Mouse (Mus musculus) adrenal gland, postnatal 25 days (tissue): ENCODE measurements around the gene Vmn1r2. TPM values are rescaled to one million over a fixed set of nuclear protein-coding genes. Genes with fewer than 3 reads are reported as not detected.
A peak's percentile ranks its signal among the peaks of the same experiment; 100 is the strongest.
"Not testable (repeated sequence)": the region's sequence is repeated elsewhere in the genome, so short reads cannot be mapped to it uniquely, and the experiment has no call there.

Source experiments
- DNase-seq: peaks from one replicate; pipeline ENCODE4 v3.0.0; 2021; ENCODE audit warnings: mixed read lengths
- long read RNA-seq: library from polyadenylated mRNA; stranded (forward); transcript quantifications from one replicate; pipeline ENCODE4 v2.0.0, GENCODE M21; 2021
- total RNA-seq: library from RNA; stranded (reverse); gene quantifications from 2 replicates; pipeline ENCODE4 v1.2.3, GENCODE M21; 2021

Vmn1r2 gene
- 0.64 TPM in 1 of 2 replicates, not detected in the other for total RNA-seq
- long read RNA-seq: 0 reads

DNA sequence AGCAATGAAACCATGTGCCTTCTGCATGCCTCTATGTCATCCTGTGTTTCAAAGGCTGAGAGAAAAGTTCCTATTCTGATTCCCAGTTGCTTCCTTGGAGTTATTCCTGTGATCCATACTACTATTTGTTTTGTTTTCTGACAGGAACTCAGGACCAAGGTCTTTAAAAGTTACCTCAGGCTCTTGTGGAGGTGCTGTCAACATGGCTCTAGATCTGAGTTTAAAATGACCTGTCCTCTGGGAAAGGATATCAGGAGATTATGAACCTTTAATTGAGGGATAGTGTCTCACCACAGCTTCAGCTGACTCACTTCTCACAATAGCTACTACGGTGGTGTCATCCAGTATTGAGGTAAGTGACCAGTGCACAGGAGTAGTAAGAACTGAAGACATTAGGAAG, at the start of gene Vmn1r2:
TSS of gene Vmn1r2 (plus strand) at position 301 of the 400 bp plus-strand sequence.
- not testable (repeated sequence) for DNase-seq

DNA sequence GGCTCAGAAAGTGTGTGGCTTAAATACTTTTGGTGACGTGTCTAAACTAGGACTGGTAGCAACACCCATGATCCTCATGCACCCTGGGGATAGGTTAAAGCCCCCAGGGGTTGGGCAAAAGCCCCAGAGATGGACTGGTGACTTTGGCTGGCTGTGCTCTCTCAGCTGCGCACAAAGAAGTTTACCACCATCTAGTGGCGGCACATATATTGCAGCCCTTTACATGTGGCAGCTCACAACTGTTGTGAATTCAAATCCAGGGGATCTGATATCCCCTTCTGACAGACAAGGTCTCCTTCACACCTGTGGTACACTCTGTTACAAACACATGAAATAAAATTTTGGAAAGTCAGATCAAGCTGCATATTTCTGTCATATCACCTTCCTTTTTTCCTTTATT, 19.2 kb upstream of the Vmn1r2 start:
- DNase-seq: not testable (repeated sequence)

DNA sequence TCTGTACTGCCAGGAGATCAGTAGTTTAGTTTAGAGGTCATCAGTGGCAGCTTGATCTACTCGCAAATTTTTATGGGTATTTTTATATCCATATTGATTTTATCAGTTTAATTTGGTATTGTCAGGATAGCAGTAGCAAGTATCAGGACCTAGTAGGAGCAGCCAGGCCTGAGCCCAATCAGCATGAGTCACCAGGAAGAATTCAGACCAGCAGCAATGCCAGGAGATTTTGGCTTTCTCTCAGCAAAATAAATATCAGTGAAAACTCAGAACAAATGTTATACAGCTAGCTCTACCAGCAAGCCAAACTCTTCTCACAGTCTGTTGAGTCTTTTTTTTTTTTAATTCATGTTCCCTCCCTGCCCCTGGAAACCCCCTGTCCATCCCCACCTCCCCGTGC, 13.8 kb upstream of the Vmn1r2 start:
- not testable (repeated sequence) for DNase-seq

DNA sequence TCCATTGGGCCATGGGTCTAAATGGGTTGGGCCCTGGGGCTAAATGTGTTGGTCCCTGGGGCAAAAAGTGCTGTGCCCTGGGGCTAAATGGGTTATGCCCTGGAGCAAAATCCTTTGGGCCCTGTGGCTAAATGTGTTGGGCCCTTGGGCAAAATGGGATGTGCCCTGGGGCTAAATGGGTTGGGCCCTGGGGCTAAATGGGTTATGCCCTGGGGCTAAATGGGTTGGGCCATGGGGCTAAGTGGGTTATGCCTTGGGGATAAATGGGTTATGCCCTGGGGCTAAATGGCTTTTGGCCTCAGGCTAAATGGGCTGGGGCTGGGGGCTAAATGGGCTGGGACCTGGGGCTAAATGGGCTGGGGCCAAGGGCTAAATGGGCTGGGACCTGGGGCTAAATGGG, 2.7 kb upstream of the Vmn1r2 start:
- DNase-seq: not testable (repeated sequence)

DNA sequence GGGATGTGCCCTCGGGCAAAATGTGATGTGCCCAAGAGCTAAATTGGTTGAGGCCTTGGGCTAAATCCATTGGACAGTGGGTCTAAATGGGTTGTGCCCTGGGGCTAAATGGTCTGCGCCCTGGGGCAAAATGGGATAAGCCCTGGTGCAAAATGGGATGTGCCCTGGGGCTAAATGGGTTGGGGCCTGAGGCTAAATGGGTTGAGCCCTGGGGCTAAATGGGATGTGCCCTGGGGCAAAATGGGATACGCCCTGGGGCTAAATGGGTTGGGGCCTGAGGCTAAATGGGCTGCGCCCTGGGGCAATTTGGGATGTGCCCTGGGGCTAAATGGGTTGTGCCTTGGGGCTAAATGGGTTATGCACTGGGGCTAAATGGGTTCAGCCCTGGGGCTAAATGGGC, 2.1 kb upstream of the Vmn1r2 start:
- peak; percentile 32 for DNase-seq

DNA sequence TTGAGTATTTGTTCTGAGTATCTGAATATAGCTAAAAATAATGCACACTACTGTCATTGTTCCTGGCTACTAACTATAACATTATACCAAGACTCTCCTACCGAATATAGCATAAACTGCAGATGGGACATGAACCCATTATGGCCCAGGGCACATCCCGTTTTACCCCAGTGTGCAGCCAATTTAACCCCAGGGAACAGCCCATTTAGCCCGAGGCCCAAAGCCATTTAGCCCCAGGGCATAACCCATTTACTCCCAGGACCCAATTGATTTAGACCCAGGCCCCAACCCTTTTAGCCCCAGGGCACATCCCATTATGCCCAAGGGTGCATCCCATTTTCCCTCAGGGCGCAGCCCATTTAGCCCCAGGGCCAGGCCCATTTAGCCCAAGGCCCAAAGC, 7.5 kb downstream of the Vmn1r2 start:
- not testable (repeated sequence) for DNase-seq

DNA sequence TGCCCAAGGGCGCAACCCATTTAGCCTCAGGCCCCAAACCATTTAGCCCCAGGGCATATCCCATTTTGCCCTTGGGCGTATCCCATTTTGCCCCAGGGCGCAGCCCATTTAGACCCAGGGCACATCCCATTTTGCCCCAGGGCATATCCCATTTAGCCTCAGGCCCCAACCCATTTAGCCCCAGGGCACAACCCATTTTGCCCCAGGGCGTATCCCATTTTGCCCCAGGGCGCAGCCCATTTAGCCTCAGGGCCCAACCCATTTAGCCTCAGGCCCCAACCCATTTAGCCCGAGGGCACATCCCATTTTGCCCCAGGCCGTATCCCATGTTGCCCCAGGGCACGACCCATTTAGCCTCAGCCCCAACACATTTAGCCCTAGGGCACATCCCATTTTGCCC, 8.6 kb downstream of the Vmn1r2 start:
- not testable (repeated sequence) for DNase-seq

DNA sequence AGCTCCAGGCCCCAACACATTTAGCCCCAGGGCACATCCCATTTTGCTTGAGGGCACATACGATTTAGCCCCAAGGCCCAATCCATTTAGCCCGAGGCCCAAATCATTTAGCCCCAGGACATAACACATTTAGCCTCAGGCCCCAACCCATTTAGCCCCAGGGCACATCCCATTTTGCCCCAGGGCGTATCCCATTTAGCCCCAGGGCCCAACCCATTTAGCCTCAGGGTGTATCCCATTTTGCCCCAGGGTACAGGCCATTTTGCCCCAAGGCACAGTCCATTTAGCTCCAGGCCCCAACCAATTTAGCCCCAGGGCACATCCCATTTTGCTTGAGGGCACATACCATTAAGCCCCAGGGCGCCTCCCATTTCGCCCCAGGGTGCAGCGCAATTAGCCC, 9.1 kb downstream of the Vmn1r2 start:
- DNase-seq: not testable (repeated sequence)

DNA sequence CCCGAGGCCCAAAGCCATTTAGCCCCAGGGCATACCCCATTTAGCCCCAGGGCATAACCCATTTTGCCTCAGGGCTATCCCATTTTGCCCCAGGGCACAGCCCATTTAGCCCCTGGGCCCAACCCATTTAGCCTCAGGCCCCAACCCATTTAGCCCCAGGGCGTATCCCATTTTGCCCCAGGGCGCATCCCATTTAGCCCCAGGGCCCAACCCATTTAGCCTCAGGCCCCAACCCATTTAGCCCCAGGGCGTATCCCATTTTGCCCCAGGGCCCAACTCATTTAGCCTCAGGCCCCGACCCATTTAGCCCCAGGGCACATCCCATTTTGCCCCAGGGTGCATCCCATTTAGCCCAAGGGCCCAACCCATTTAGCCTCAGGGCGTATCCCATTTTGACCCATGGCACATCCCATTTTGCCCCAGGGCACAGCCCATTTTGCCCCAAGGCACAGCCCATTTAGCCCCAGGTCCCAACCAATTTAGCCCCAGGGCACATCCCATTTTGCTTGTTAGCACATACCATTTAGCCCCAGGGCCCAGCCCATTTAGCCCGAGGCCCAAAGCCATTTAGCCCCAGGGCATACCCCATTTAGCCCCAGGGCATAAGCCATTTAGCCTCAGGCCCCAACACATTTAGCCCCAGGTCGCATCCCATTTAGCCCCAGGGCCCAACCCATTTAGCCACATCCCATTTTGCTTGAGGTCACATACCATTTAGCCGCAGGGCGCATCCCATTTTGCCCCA, 9.8 kb downstream of the Vmn1r2 start:
- DNase-seq: not testable (repeated sequence)

DNA sequence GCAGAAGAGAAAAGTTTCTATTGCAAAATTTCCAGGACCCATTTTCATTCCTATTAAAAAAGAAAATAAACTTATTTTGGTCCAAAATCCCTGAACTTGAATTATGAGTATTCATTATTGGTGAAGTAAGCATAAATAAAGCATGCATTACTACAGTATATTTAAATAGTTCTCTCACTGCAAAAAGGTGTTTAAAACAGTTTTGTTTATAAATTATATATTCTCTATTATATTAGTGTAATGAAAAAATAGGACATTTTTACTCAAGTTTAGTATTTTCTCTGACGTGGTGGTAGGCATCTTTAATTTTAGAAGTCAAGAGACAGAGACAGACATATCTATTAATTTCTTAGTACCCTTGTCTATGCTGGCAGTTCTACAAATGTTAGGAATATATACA, 18.1 kb downstream of the Vmn1r2 start, which contains the start of gene Vmn1r3:
TSS of gene Vmn1r3 (minus strand) at position 101 of the 400 bp plus-strand sequence.
- not testable (repeated sequence) for DNase-seq

DNA sequence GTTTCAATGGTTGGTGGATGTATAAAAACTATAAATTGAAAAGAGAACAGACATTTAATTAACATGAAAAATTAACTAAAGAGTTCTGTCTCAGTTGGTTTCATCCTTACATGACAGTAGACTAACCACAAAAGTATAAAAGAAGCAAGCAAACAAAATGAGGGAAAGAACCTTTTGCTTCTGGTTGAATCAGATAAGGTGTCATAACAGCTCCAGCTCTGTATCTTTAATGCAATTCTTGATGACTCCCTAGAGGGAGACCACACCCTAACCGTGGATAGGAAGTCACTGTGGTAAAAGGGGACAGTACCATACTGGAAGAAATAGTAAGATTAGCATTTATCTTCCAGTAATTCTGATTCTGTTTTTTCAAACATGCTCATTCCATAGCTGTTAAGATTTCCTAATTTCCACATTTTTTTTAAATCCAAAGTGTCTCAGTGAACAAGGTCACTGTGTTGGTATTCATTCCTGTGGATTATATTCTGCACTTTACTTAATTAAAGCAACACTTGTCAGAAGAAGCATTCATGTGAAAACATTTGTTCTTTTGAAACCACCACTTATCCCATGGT, 42.6 kb downstream of the Vmn1r2 start:
- DNase-seq: not testable (repeated sequence)

DNA sequence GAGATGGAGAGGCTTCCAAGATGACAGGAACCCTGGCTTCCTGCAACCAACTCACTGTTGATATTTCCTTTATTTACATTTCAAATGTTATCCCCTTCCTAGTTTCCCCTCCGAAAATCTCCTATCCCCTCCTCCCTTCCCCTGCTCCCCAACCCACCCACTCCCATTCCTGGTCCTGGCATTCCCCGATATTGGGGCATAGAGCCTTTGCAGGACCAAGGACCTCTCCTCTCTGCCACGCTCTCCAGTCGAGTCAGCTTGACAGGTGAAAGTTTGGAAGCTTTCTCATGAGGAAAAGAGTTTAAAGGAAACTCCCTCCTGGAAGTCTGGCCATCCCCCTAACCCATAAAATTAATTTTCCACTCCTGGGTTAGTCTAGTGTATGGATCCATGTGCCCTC, 46.2 kb downstream of the Vmn1r2 start:
- not testable (repeated sequence) for DNase-seq

DNA sequence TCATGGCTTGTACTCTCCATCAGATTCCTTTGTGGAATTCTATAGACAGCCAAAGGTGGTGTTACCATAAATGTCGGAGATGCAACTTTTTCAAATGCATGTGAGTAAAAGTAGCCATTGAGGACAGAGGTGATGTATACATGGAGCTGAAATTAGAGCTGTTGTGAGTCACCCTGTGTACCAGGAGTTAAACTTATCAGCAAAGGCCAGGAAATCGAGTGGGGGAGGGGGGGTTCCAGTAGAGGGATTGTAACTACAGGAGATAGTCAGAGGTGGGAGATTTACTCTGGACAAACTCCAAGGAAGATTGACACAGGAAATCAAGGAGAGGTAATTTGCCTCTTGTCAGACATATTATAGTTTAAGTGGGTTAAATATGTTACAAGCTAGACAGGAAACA, 49.3 kb downstream of the Vmn1r2 start:
- DNase-seq: not testable (repeated sequence)

Other genes with a start within 250 kb of the Vmn1r2 start
- gene Vmn1r3, start 18.0 kb downstream of the Vmn1r2 start, total RNA-seq: 2.0 TPM in 1 of 2 replicates, not detected in the other